8 mouse cellular contexts compared by ENCODE assay signal in the genomic region with DNA sequence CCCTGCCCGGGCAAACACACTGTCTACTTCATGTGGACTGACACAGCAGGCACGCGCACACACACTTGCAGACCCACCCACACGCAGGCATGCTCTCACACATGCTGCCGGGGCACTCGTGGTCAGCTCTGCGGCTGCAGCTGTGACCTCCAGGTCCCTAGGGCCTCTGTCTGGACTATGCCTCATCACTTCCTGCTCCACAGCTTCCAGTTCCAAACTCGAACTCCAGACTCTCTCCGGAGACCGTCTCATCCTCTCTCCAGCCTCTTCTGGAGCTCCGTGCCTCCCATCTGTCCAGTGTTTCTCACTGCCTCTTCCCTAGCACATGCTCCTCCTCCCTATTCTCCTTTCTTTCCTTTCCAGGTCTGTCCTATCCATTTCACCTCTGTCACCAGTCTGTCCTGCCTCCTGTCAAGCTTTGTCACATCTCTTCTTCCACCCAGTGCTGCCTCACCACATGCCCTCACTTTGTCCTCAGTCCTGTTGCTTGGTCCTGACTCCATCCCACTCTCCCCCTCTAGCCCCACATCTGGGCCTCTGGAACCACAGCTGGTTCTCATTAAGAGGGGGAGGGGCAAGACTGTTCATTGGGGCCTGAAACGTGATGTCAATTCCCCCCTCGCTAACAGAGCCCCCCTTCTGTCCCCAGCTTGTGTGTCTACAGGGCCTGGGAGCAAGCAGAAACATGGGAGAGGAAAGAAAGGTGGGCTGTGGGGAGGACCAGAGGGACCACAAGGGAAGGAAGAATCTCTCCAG. TPM values are rescaled to one million over a fixed set of nuclear protein-coding genes. Genes with fewer than 3 reads are reported as not detected.
DNase-seq lines count a peak whose midpoint lies in the region; ATAC-seq lines count a peak whose summit lies in the region.

No protein-coding gene starts in this region.

- 64% methylated on average over 13 of the region's 13 CpGs for WGBS in forebrain, embryonic 12.5 days

- peak; percentile 54 for DNase-seq in ovary, postnatal 10 days (ENCODE audit: low spot score)
- no peak for DNase-seq in ovary, adult 18-20 months (ENCODE audit: low spot score)
- DNase-seq in heart, postnatal 14 days = peak; percentile 71 to 78
- DNase-seq in kidney, postnatal 36 days = peak; percentile 72 to 73
- no peak for DNase-seq in T-cell, adult 2 months (ENCODE audit: low spot score)
- no peak for DNase-seq in left cerebral cortex, adult 11 months (ENCODE audit: low spot score)

- intact Hi-C loops in heart, postnatal 14 days (cut with DNase I) = no loop called here

- H3K4me1 ChIP-seq in forebrain, embryonic 12.5 days = peaks cover 46% of the 10 kb centered on the region

- ATAC-seq in forebrain, embryonic 12.5 days (ENCODE audit: low FRiP score) = peak; percentile 31; the same call in 1 of the 2 replicates
- ATAC-seq in megakaryocyte-erythroid progenitor cell, adult 5-6 weeks (replicated peaks; ENCODE audit: low FRiP score, low TSS enrichment, poor library complexity, severe bottlenecking) = 0 out of 2 replicates have a peak, but pooled peaks have one; percentile 43

- H3K27me3 ChIP-seq in forebrain, embryonic 12.5 days = no peaks in the 10 kb centered on the region

- no peaks in the 10 kb centered on the region for H3K9me3 ChIP-seq in forebrain, embryonic 12.5 days

- peak overlapping the region; percentile 51 for H3K27ac ChIP-seq in forebrain, embryonic 12.5 days

- peaks cover 66% of the 10 kb centered on the region for H3K36me3 ChIP-seq in forebrain, embryonic 12.5 days (replicated peaks)

- H3K9ac ChIP-seq in forebrain, embryonic 12.5 days = 0 out of 2 replicates have a peak overlapping the region, but pooled peaks have one; percentile 9

- H3K4me3 ChIP-seq in forebrain, embryonic 12.5 days (replicated peaks) = 0 out of 2 replicates have a peak overlapping the region, but pooled peaks have one; percentile 0

- peak overlapping the region; percentile 17; the same call in 1 of the 2 replicates for H3K4me2 ChIP-seq in forebrain, embryonic 12.5 days

RNA-seq across cellular contexts. Expression of a gene that starts 9.5 kb away (rescaled TPM):
- 22.9 and 25.0 TPM in 2 replicates for polyA plus RNA-seq in forebrain, embryonic 12.5 days (2016; fragmentation: Nextera tagmentation; extraction: Ambion mirVana)
- 10 to 100 TPM; 18.0 to 21.1 TPM for total RNA-seq in heart, postnatal 14 days (2021)
- not detected in 2 replicates for total RNA-seq in megakaryocyte-erythroid progenitor cell, adult 5-6 weeks (2014; fragmentation: Nextera tagmentation)
- total RNA-seq in megakaryocyte-erythroid progenitor cell, adult 5-6 weeks (2017) = not detected in 2 replicates

RNA-seq across cellular contexts. Expression of a gene that starts 25.9 kb away (rescaled TPM):
- 45.8 and 48.3 TPM in 2 replicates for polyA plus RNA-seq in forebrain, embryonic 12.5 days (2016; fragmentation: Nextera tagmentation; extraction: Ambion mirVana)
- total RNA-seq in heart, postnatal 14 days (2021) = 10 to 100 TPM; 41.6 to 42.5 TPM
- total RNA-seq in megakaryocyte-erythroid progenitor cell, adult 5-6 weeks (2014; fragmentation: Nextera tagmentation) = 80.7 and 98.6 TPM in 2 replicates
- 26.8 and 37.9 TPM in 2 replicates for total RNA-seq in megakaryocyte-erythroid progenitor cell, adult 5-6 weeks (2017)

RNA-seq across cellular contexts. Expression of a gene that starts 32.9 kb away (rescaled TPM):
- 231 and 236 TPM in 2 replicates for polyA plus RNA-seq in forebrain, embryonic 12.5 days (2016; fragmentation: Nextera tagmentation; extraction: Ambion mirVana)
- 10 to 100 TPM; 96.0 to 96.7 TPM for total RNA-seq in heart, postnatal 14 days (2021)
- 144 and 184 TPM in 2 replicates for total RNA-seq in megakaryocyte-erythroid progenitor cell, adult 5-6 weeks (2014; fragmentation: Nextera tagmentation)
- total RNA-seq in megakaryocyte-erythroid progenitor cell, adult 5-6 weeks (2017) = 31.6 and 60.6 TPM in 2 replicates

RNA-seq across cellular contexts. Expression of a gene that starts 33.8 kb away (rescaled TPM):
- 145 and 170 TPM in 2 replicates for polyA plus RNA-seq in forebrain, embryonic 12.5 days (2016; fragmentation: Nextera tagmentation; extraction: Ambion mirVana)
- total RNA-seq in heart, postnatal 14 days (2021) = 10 to 100 TPM; 81.0 to 88.8 TPM
- 333 and 378 TPM in 2 replicates for total RNA-seq in megakaryocyte-erythroid progenitor cell, adult 5-6 weeks (2014; fragmentation: Nextera tagmentation)
- 181 and 219 TPM in 2 replicates for total RNA-seq in megakaryocyte-erythroid progenitor cell, adult 5-6 weeks (2017)

RNA-seq across cellular contexts. Expression of a gene that starts 40.8 kb away (rescaled TPM):
- 39.5 and 41.5 TPM in 2 replicates for polyA plus RNA-seq in forebrain, embryonic 12.5 days (2016; fragmentation: Nextera tagmentation; extraction: Ambion mirVana)
- 10 to 100 TPM; 10.8 to 11.2 TPM for total RNA-seq in heart, postnatal 14 days (2021)
- 46.4 and 52.3 TPM in 2 replicates for total RNA-seq in megakaryocyte-erythroid progenitor cell, adult 5-6 weeks (2014; fragmentation: Nextera tagmentation)
- total RNA-seq in megakaryocyte-erythroid progenitor cell, adult 5-6 weeks (2017) = 42.7 and 85.2 TPM in 2 replicates

Comparison
In these comparisons a context has a peak if more than half of its experiments do, and no peak if none do; other contexts are left out.
1. DNase-seq: peak in ovary, postnatal 10 days (single experiment), heart, postnatal 14 days (2 of 2) and kidney, postnatal 36 days (2 of 2); none in ovary, adult 18-20 months (single experiment), T-cell, adult 2 months (single experiment) and left cerebral cortex, adult 11 months (single experiment).
2. RNA of a gene that starts 9.5 kb away (total RNA-seq): 18.0 to 21.1 TPM in heart, postnatal 14 days; not detected in megakaryocyte-erythroid progenitor cell, adult 5-6 weeks; every median in the first group is over 10 times any median in the second.